Mouse (Mus musculus) lung, adult 2 months (tissue): Measurements from ENCODE around the gene Nudt5. TPM values are rescaled to one million over a fixed set of nuclear protein-coding genes. Genes with fewer than 3 reads are reported as not detected.
"Not testable (repeated sequence)": the region's sequence is repeated elsewhere in the genome, so short reads cannot be mapped to it uniquely, and the experiment has no call there.

ENCODE experiments used
- DNase-seq: peaks from one replicate; pipeline ENCODE4 v3.0.0; 2022
- H3K4me1 ChIP-seq: fragments of 200-500 bp; 2 replicates; pipeline ENCODE4 v1.6.1; 2011; ENCODE audit warnings: low read length; ENCODE audit not compliant: control insufficient read depth, insufficient read depth
- H3K4me3 ChIP-seq: fragments of 200-500 bp; replicated peaks from 2 replicates; pipeline ENCODE3; 2011; ENCODE audit warnings: low read depth, mild to moderate bottlenecking, control low read depth, low read length; ENCODE audit errors: extremely low read depth
- CTCF ChIP-seq: fragments of 200-500 bp; IDR thresholded peaks from 2 replicates; pipeline ENCODE4 v1.5.1; 2011; ENCODE audit warnings: mild to moderate bottlenecking, low read length, control low read depth; ENCODE audit not compliant: insufficient read depth
- POLR2A ChIP-seq: fragments of 200-500 bp; IDR thresholded peaks from 2 replicates; pipeline ENCODE4 v1.6.1; 2011; ENCODE audit warnings: low read depth, mild to moderate bottlenecking, control low read depth, low read length, borderline replicate concordance; ENCODE audit errors: extremely low read depth
- WGBS: fragments of 180-500 bp; shearing (Covaris S2); methylation state at CpG from one replicate; pipeline ENCODE4 v1.1.7; 2018; 5-methylcytosine and 5-hydroxymethylcytosine counted together
- polyA plus RNA-seq: library from polyadenylated mRNA; depleted of rRNA; stranded (reverse); fragments of >200 nt; gene quantifications from 2 replicates; pipeline ENCODE4 v1.2.3, GENCODE M21; 2012; rRNA removed

Nudt5 gene
- polyA plus RNA-seq = 3.8 and 6.9 TPM in 2 replicates

DNA sequence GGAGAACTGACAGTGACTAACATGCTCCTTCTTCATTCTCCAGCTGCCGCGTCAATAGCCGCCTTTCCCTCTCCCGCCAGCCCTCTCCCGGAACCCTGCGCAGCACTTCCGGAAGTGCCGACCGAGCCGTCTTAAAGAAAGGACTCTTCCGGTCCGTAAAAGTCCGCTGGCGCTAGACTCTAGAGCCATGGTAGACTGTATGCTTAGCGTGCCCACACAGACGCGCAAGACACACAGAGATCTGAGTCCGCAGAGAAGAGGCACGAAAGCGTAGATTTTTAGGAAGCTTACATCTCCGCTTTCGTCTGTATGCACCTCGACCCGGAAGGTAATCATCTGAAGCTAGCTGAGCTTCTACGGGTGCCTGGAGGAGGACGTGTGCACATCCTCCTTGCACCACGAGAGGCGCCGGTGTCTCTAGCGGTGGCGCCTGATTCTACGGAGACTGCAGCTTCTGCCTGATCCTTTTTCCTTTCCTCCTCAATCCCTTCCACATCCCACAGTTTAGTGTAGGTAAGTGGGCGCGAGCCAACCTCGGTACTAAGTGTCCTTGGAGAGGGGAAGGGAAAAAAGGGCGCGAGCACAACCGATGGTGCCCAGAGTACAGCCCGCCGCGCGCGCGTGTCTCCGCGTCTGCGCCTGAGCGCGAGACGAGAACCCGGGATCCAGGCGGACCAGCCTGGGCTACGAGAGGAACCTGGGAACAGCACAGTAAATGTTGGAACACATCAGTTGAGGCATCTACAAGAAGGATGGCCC, at the start of gene Nudt5, which contains the start of gene Cdc123:
Gene Nudt5, plus strand, starts transcription at position 147 of the 759 bp plus-strand sequence.
Gene Cdc123, minus strand, starts transcription at position 292 of the 759 bp plus-strand sequence.
- Histone ChIP-seq H3K4me3 (peak within 1 kb of the TSS; percentile 100), H3K4me1 (no peaks in the 10 kb centered on the region)
- TF ChIP-seq CTCF = peak; percentile 80
- peak; percentile 65; the same call in 1 of the 2 replicates for TF ChIP-seq POLR2A
- WGBS = under 1% methylated on average over 53 of the region's 53 CpGs
- DNase-seq = peak; percentile 86

DNA sequence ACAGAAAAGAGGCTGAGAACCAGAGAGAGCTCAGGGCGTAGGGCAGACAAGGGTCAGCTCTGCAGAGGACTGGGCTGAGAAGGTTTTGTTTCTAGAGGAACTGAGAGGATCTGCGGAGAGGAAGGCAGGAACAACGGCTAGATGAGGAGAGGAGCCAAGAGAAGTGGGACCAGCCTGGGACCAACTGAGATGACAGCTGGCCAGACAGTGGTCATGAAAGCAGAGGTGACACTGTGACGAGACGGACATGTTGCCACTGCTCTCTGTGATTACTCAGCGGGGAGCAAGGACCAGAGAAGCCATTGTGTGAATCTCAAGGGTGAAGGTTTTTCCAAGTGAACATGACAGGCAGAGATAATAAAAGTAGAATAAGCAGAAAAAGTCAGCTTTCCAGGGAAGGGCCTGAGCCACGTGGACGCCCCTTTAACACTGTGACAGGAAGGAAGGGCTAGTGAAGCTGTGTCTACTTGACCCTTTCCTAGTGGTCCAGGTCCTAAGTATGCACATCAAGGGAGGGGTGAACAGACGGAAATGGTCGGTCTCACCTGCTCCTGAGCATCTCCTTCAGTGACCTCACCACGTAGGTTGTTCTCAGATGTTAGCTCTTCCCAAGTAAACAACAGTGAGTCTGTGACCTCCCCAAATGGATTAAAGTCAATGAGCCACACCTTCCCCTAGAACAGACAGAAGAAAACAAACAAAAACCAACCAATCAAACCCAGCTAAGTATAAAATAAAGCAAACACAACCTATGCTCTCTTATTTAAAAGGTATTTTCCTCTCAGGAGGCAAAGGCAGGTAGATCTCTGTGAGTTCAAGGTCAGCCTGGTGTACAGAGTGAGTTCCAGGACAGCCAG, 46.8 kb upstream of the Nudt5 start:
- TF ChIP-seq POLR2A (no peak), CTCF (no peak)
- no peak for DNase-seq
- 71% methylated on average over 11 of the region's 11 CpGs for WGBS

GRCm38 (mm10) chr2:5801182-5801640, 43.6 kb upstream of the Nudt5 start:
- H3K4me1 ChIP-seq = no peaks in the 10 kb centered on the region
- no peak overlapping the region for H3K4me3 ChIP-seq
- WGBS = 58% methylated on average over 9 of the region's 9 CpGs
- TF ChIP-seq CTCF (no peak), POLR2A (no peak)
- DNase-seq = no peak

More for the DNA sequence above, 46.8 kb upstream of the Nudt5 start:
- no peak overlapping the region for H3K4me3 ChIP-seq
- H3K4me1 ChIP-seq = no peaks in the 10 kb centered on the region

DNA sequence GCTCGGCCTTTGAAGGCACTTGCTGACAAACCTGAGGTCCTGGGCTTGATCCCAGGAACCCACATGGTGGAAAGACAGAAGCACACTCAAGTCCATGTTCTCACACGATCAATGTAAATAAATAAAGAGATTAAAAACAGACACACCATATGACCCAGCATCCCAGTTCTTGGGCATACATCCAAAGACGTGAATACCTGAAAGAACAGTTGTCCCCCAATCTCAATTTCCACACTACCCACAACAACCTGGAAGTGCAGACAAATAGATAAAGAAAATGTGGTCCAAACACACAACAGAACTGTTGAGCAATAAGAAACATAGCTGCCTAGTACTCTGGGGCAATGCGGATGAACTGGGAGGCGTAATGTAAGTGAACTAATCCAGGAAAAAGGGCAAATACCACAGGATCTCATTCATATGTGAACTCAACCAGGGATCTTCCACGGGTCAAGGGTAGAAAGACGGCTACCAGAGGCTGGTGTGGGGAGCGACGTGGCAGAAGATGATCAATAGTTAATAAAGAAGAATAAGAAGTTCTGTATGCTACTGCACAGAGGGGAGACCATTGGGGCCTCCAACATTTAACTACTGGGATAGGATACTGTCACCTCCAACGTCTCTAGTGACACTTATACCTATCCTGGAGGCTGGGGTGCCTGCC, 42.8 kb upstream of the Nudt5 start:
- TF ChIP-seq POLR2A (no peak), CTCF (no peak)
- Histone ChIP-seq H3K4me3 (no peak overlapping the region), H3K4me1 (no peaks in the 10 kb centered on the region)
- WGBS = 91% methylated on average over 10 of the region's 10 CpGs
- DNase-seq = no peak

GRCm38 (mm10) chr2:5804440-5805045, 40.3 kb upstream of the Nudt5 start:
- DNase-seq = no peak
- WGBS = 71% methylated on average over 6 of the region's 6 CpGs
- TF ChIP-seq CTCF = no peak
- no peak for TF ChIP-seq POLR2A
- Histone ChIP-seq H3K4me1 (no peaks in the 10 kb centered on the region), H3K4me3 (no peak overlapping the region)

DNA sequence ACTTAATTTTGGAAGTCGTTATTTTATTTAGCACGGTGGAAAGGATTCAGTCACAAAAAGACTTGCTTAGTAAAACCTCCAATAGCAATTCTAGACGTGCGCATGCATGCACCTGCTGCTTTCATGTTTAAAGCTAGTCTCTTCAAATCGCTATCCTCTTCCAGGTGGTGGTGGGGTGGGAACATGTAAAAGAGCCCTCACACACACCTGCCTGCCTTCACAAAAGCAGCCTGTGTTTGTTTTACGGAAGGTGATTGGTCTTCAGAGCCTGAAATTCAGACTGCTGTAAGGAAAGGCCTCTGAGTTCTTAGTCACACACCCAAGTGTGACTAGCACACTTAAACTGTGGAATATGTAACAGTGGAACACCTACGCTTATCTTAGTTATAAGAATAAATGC, 39.6 kb upstream of the Nudt5 start:
- no peak for DNase-seq
- no peaks in the 10 kb centered on the region for H3K4me1 ChIP-seq
- no peak for TF ChIP-seq CTCF
- TF ChIP-seq POLR2A = no peak
- WGBS = 91% methylated on average over 7 of the region's 7 CpGs
- no peak overlapping the region for H3K4me3 ChIP-seq

GRCm38 (mm10) chr2:5806201-5806600, 38.6 kb upstream of the Nudt5 start:
- H3K4me1 ChIP-seq, H3K4me3 ChIP-seq, DNase-seq: not testable (repeated sequence)
- WGBS = 82% methylated on average over 3 of the region's 3 CpGs
- TF ChIP-seq CTCF = 0 out of 2 replicates have a peak, but pooled peaks have one; percentile 8

DNA sequence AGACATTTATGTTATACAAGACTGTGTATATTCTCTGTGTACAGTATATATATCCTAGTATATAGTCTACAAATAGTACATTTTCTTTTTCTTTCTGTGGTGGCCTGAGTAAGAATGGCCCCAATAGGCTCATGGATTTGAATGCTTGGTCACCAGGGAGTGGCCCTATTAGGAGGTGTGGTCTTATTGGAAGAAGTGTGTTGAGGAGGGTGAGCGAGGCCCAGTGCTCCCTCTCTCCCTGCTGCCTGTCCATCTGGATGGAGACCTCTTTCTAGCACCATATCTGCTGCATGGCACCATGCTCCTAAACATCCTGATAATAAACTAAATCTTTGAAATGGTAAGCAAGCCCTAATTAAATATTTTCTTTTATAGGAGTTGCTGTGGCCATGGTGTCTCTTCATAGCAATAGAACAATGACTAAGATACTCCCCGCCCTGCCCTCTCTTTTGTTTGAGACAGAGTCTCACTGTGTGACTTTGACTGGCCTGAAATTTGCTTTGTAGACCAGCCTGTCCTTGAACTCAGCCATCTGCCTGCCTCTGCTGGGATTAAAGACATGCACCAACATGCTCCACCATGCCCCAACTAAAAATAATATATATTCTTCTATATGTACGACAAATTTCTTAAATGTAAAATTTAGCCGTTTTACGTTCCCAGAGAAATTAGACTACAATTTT, 34.6 kb upstream of the Nudt5 start:
- TF ChIP-seq CTCF (no peak), POLR2A (no peak)
- no peak for DNase-seq
- 94% methylated on average over 5 of the region's 5 CpGs for WGBS
- no peak overlapping the region for H3K4me3 ChIP-seq
- no peaks in the 10 kb centered on the region for H3K4me1 ChIP-seq

DNA sequence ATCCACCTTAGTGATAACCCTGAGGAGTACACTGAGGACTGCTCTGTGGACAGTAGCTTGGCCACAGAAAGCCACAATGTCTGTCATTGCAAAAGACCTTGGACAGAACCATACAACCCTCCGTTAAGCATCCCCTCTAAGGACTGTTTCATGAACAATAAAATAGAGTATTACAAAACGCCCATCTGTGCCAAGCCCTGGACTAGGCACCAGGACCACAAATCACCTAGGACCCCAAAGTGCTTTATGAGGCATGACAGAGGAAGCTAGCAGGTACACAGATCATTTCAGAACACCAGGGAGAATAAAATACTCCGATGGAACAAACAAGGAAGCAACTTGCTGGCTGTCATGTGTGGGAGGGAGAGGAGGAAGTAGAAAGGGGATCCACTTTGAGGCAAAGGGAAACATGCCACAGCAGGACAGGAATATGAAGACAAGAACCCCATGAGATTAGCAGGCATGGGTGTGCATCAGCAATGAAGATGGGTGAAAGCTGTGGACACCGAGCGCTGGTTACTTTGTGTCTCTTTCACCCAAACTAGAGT, 33.5 kb upstream of the Nudt5 start:
- Histone ChIP-seq H3K4me3 (no peak overlapping the region), H3K4me1 (no peaks in the 10 kb centered on the region)
- WGBS = 89% methylated on average over 5 of the region's 5 CpGs
- TF ChIP-seq POLR2A (no peak), CTCF (no peak)
- no peak for DNase-seq
